Mouse (Mus musculus) cerebellum, adult 9-11 months (tissue): ENCODE measurements around the gene Tsga8.

Experiments
- DNase-seq: peaks from one replicate; pipeline ENCODE4 v3.0.0; 2022

The Tsga8 gene

GRCm38 (mm10) chrX:83487598-83487997 lies at the start of gene Tsga8:
Gene Tsga8 (minus strand): TSS chrX:83487924.
- no peak for DNase-seq
